Mouse (Mus musculus) megakaryocyte, embryonic 14.5 days (primary cell): ENCODE measurements at regions not wholly inside any gene's neighbourhood (a gene's known extent, or its start where the extent isn't known, plus 50 kb on each side); places are given as distances from the start of the nearest gene placed in this dataset.

ENCODE experiments used
- FLI1 ChIP-seq: IDR thresholded peaks from 2 replicates; pipeline ENCODE4 v1.6.1; 2012; ENCODE audit warnings: low read length, inconsistent platforms, mixed read lengths
- GATA1 ChIP-seq: IDR thresholded peaks from 3 replicates; pipeline ENCODE4 v1.6.1; 2012; ENCODE audit warnings: mixed read lengths, low read length, inconsistent platforms, borderline replicate concordance

GRCm38 (mm10) chr8:26844809-26845143 lies 132.3 kb upstream of the Zfp703 start:
- TF ChIP-seq GATA1 (no peak), FLI1 (no peak)
